Mouse (Mus musculus): ENCODE data around the gene Mthfd2. TPM values are rescaled to one million over a fixed set of nuclear protein-coding genes. Genes with fewer than 3 reads are reported as not detected.

The Mthfd2 gene
- polyA plus RNA-seq, 1 experiment from 2014 or later, result 34.3 TPM

GRCm38 (mm10) chr6:83317108-83317741 is 8.5 kb downstream of the Mthfd2 start:
- Histone ChIP-seq H3K4me2 (ENCODE audit: low read length) (peak overlapping the region; percentile 89), H3K4me3 (ENCODE audit: low read length) (peak overlapping the region; percentile 99), H3K9me3 (ENCODE audit: control insufficient read depth, low read length) (no peaks in the 10 kb centered on the region), H3K27ac (ENCODE audit: low read depth, low read length) (peak overlapping the region; percentile 79), H3K36me3 (ENCODE audit: control insufficient read depth, insufficient read depth, low read length) (no peaks in the 10 kb centered on the region), H3K4me1 (ENCODE audit: control insufficient read depth, insufficient read depth, low read depth, low read length) (peaks cover 14% of the 10 kb centered on the region), H3K27me3 (replicated peaks; ENCODE audit: control insufficient read depth, insufficient read depth, low read length) (no peaks in the 10 kb centered on the region), H3K9ac (ENCODE audit: low read depth, low read length) (peak overlapping the region; percentile 91)
- ATAC-seq, result peak; percentile 99
- under 1% methylated on average over 52 of the region's 52 CpGs for WGBS

DNA sequence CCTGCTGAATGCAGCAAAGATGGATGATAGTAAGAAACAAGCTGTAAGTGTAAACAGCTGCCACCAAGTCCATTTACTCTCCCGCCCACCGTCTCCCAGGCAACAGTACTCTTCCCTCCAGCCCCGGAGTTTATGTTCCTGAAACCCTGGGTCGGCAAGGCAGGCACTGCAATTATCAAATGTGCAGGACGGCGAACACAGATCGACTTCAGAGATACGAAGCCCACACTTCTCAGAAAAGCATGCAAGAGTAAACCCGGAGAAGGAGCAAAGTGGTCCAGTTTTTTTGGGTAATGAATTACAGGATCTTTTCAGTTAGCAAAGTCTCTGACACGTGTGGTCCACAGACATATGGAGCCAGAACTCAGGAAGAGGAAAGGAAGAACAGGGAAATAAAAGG is 9.7 kb downstream of the Mthfd2 start:
- Histone ChIP-seq H3K4me1 (ENCODE audit: control insufficient read depth, insufficient read depth, low read depth, low read length) (peaks cover 14% of the 10 kb centered on the region), H3K4me3 (ENCODE audit: low read length) (peak overlapping the region; percentile 99), H3K27me3 (replicated peaks; ENCODE audit: control insufficient read depth, insufficient read depth, low read length) (no peaks in the 10 kb centered on the region), H3K4me2 (ENCODE audit: low read length) (peak overlapping the region; percentile 89), H3K36me3 (ENCODE audit: control insufficient read depth, insufficient read depth, low read length) (peaks cover 9% of the 10 kb centered on the region; the same call in 1 of the 2 replicates), H3K27ac (ENCODE audit: low read depth, low read length) (no peak overlapping the region), H3K9me3 (ENCODE audit: control insufficient read depth, low read length) (no peaks in the 10 kb centered on the region), H3K9ac (ENCODE audit: low read depth, low read length) (no peak overlapping the region)
- WGBS, result 7% methylated on average over 10 of the region's 10 CpGs
- ATAC-seq, result no peak

DNA sequence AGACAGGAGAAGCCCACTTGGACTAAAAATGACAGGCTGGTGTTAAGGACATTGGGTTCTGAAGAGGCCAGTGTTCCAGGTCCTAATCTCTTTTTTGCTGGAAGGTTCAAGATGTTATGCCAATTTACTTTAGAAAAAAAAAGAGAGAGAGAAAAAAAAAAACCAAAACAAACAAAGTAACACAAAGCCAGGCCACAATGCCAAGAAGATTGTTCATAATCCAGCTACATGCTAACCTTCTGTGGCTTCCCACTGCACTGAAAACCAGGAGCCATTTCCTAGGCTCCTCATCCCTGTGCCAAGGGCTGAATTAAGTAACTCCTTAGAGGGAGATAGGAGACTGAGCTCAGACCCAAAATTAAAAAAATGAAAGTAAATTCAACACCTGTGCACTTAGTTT is 10.4 kb downstream of the Mthfd2 start:
- H3K36me3 ChIP-seq (ENCODE audit: control insufficient read depth, insufficient read depth, low read length), result peaks cover 11% of the 10 kb centered on the region
- no peak overlapping the region for H3K4me3 ChIP-seq (ENCODE audit: low read length)
- H3K4me1 ChIP-seq (ENCODE audit: control insufficient read depth, insufficient read depth, low read depth, low read length), result peaks cover 14% of the 10 kb centered on the region
- no peak overlapping the region for H3K27ac ChIP-seq (ENCODE audit: low read depth, low read length)
- no peaks in the 10 kb centered on the region for H3K27me3 ChIP-seq (replicated peaks; ENCODE audit: control insufficient read depth, insufficient read depth, low read length)
- no peak overlapping the region for H3K4me2 ChIP-seq (ENCODE audit: low read length)
- no peak for ATAC-seq
- no peak overlapping the region for H3K9ac ChIP-seq (ENCODE audit: low read depth, low read length)
- H3K9me3 ChIP-seq (ENCODE audit: control insufficient read depth, low read length), result no peaks in the 10 kb centered on the region

- Histone ChIP-seq H3K4me3 (ENCODE audit: low read length) (no peak overlapping the region), H3K9ac (ENCODE audit: low read depth, low read length) (no peak overlapping the region), H3K36me3 (ENCODE audit: control insufficient read depth, insufficient read depth, low read length) (peaks cover 14% of the 10 kb centered on the region), H3K4me2 (ENCODE audit: low read length) (no peak overlapping the region), H3K4me1 (ENCODE audit: control insufficient read depth, insufficient read depth, low read depth, low read length) (peaks cover 14% of the 10 kb centered on the region), H3K9me3 (ENCODE audit: control insufficient read depth, low read length) (no peaks in the 10 kb centered on the region), H3K27ac (ENCODE audit: low read depth, low read length) (no peak overlapping the region), H3K27me3 (replicated peaks; ENCODE audit: control insufficient read depth, insufficient read depth, low read length) (no peaks in the 10 kb centered on the region)
- 91% methylated on average over 8 of the region's 8 CpGs for WGBS
- ATAC-seq, result no peak
Observed at GRCm38 (mm10) chr6:83312514-83312913, 13.2 kb downstream of the Mthfd2 start.

DNA sequence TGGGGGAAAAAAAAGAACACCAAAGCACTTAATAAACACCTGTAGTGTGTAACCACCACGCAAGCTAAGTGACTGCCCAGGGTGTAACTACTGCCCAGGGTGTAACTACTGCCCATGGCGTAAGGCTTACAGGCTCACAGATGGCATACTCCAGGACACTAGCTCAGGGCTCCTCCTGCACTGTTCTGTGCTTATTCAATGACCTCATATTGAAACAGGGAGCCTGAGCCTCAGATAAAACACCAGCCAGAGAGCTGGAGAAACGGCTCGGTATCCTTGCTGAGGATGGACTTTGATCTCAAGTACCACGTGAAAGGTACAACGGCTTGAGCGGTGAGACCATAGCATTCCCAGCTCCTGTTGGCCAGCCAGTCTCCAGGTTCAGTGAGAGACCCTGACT is 13.7 kb downstream of the Mthfd2 start:
- no peaks in the 10 kb centered on the region for H3K27me3 ChIP-seq (replicated peaks; ENCODE audit: control insufficient read depth, insufficient read depth, low read length)
- no peak overlapping the region for H3K4me3 ChIP-seq (ENCODE audit: low read length)
- WGBS, result 97% methylated on average over 7 of the region's 7 CpGs
- peaks cover 14% of the 10 kb centered on the region for H3K36me3 ChIP-seq (ENCODE audit: control insufficient read depth, insufficient read depth, low read length)
- H3K9ac ChIP-seq (ENCODE audit: low read depth, low read length), result no peak overlapping the region
- no peaks in the 10 kb centered on the region for H3K9me3 ChIP-seq (ENCODE audit: control insufficient read depth, low read length)
- peaks cover 14% of the 10 kb centered on the region for H3K4me1 ChIP-seq (ENCODE audit: control insufficient read depth, insufficient read depth, low read depth, low read length)
- H3K4me2 ChIP-seq (ENCODE audit: low read length), result no peak overlapping the region
- no peak overlapping the region for H3K27ac ChIP-seq (ENCODE audit: low read depth, low read length)
- no peak for ATAC-seq

- no peaks in the 10 kb centered on the region for H3K27me3 ChIP-seq (replicated peaks; ENCODE audit: control insufficient read depth, insufficient read depth, low read length)
Observed at GRCm38 (mm10) chr6:83311206-83311605, 14.5 kb downstream of the Mthfd2 start.

GRCm38 (mm10) chr6:83309017-83309416 is 16.7 kb downstream of the Mthfd2 start:
- Histone ChIP-seq H3K9ac (ENCODE audit: low read depth, low read length) (no peak overlapping the region), H3K27me3 (replicated peaks; ENCODE audit: control insufficient read depth, insufficient read depth, low read length) (no peaks in the 10 kb centered on the region), H3K9me3 (ENCODE audit: control insufficient read depth, low read length) (no peaks in the 10 kb centered on the region), H3K4me1 (ENCODE audit: control insufficient read depth, insufficient read depth, low read depth, low read length) (no peaks in the 10 kb centered on the region), H3K4me3 (ENCODE audit: low read length) (no peak overlapping the region), H3K36me3 (ENCODE audit: control insufficient read depth, insufficient read depth, low read length) (peaks cover 19% of the 10 kb centered on the region), H3K27ac (ENCODE audit: low read depth, low read length) (no peak overlapping the region), H3K4me2 (ENCODE audit: low read length) (no peak overlapping the region)
- 90% methylated on average over 7 of the region's 7 CpGs for WGBS
- ATAC-seq, result no peak

More at GRCm38 (mm10) chr6:83311206-83311605, 14.5 kb downstream of the Mthfd2 start:
- no peak for ATAC-seq
- WGBS, result 97% methylated on average over 11 of the region's 11 CpGs
- H3K4me1 ChIP-seq (ENCODE audit: control insufficient read depth, insufficient read depth, low read depth, low read length), result peaks cover 6% of the 10 kb centered on the region
- H3K9ac ChIP-seq (ENCODE audit: low read depth, low read length), result no peak overlapping the region
- peaks cover 19% of the 10 kb centered on the region for H3K36me3 ChIP-seq (ENCODE audit: control insufficient read depth, insufficient read depth, low read length)
- no peak overlapping the region for H3K27ac ChIP-seq (ENCODE audit: low read depth, low read length)
- no peak overlapping the region for H3K4me2 ChIP-seq (ENCODE audit: low read length)
- no peaks in the 10 kb centered on the region for H3K9me3 ChIP-seq (ENCODE audit: control insufficient read depth, low read length)
- no peak overlapping the region for H3K4me3 ChIP-seq (ENCODE audit: low read length)

GRCm38 (mm10) chr6:83302264-83302663 is 23.4 kb downstream of the Mthfd2 start:
- H3K9ac ChIP-seq (ENCODE audit: low read depth, low read length), result no peak overlapping the region
- no peaks in the 10 kb centered on the region for H3K4me1 ChIP-seq (ENCODE audit: control insufficient read depth, insufficient read depth, low read depth, low read length)
- peak; percentile 78 for ATAC-seq
- no peaks in the 10 kb centered on the region for H3K27me3 ChIP-seq (replicated peaks; ENCODE audit: control insufficient read depth, insufficient read depth, low read length)
- H3K36me3 ChIP-seq (ENCODE audit: control insufficient read depth, insufficient read depth, low read length), result peaks cover 4% of the 10 kb centered on the region; the same call in 1 of the 2 replicates
- H3K4me3 ChIP-seq (ENCODE audit: low read length), result no peak overlapping the region
- no peak overlapping the region for H3K27ac ChIP-seq (ENCODE audit: low read depth, low read length)
- H3K4me2 ChIP-seq (ENCODE audit: low read length), result no peak overlapping the region
- 72% methylated on average over 5 of the region's 5 CpGs for WGBS
- no peaks in the 10 kb centered on the region for H3K9me3 ChIP-seq (ENCODE audit: control insufficient read depth, low read length)

GRCm38 (mm10) chr6:83301294-83301693 is 24.4 kb downstream of the Mthfd2 start:
- H3K9ac ChIP-seq (ENCODE audit: low read depth, low read length), result no peak overlapping the region
- no peaks in the 10 kb centered on the region; the same call in 1 of the 2 replicates for H3K36me3 ChIP-seq (ENCODE audit: control insufficient read depth, insufficient read depth, low read length)
- no peaks in the 10 kb centered on the region for H3K27me3 ChIP-seq (replicated peaks; ENCODE audit: control insufficient read depth, insufficient read depth, low read length)
- H3K4me1 ChIP-seq (ENCODE audit: control insufficient read depth, insufficient read depth, low read depth, low read length), result no peaks in the 10 kb centered on the region
- no peak overlapping the region for H3K4me3 ChIP-seq (ENCODE audit: low read length)
- WGBS, result 96% methylated on average over 2 of the region's 2 CpGs
- H3K27ac ChIP-seq (ENCODE audit: low read depth, low read length), result no peak overlapping the region
- no peak for ATAC-seq
- no peaks in the 10 kb centered on the region for H3K9me3 ChIP-seq (ENCODE audit: control insufficient read depth, low read length)
- H3K4me2 ChIP-seq (ENCODE audit: low read length), result no peak overlapping the region

Measured in hindbrain, embryonic 16.5 days (tissue).